Mouse (Mus musculus) liver, embryonic 11.5 days (tissue): ENCODE results near the gene Cryab. TPM values are rescaled to one million over a fixed set of nuclear protein-coding genes. Genes with fewer than 3 reads are reported as not detected.
A peak's percentile ranks its signal among the peaks of the same experiment; 100 is the strongest.

Source experiments
- ATAC-seq: fragments of 200-750 bp; cut with Nextera tagmentation; replicated peaks from 2 replicates; pipeline ENCODE4 v1.8.0; 2017; ENCODE audit warnings: moderate number of reproducible peaks, mild to moderate bottlenecking, moderate TSS enrichment, moderate library complexity; ENCODE audit not compliant: low FRiP score
- DNase-seq: peaks from one replicate; pipeline ENCODE4 v3.0.0-alpha.2; 2017; ENCODE audit warnings: low spot score
- H3K27ac ChIP-seq: fragments of 300-500 bp; sonication (generic); 2 replicates; pipeline ENCODE4 v1.5.1; 2014; ENCODE audit warnings: mild to moderate bottlenecking, low read depth, low read length, control low read depth
- H3K27me3 ChIP-seq: fragments of 300-500 bp; sonication (generic); replicated peaks from 2 replicates; pipeline ENCODE4 v1.6.1; 2014; ENCODE audit warnings: low read length, mixed read lengths; ENCODE audit not compliant: control insufficient read depth, insufficient read depth
- H3K36me3 ChIP-seq: fragments of 300-500 bp; sonication (generic); 2 replicates; pipeline ENCODE4 v1.6.1; 2014; ENCODE audit warnings: mild to moderate bottlenecking, low read length, moderate library complexity, mixed read lengths; ENCODE audit not compliant: control insufficient read depth, insufficient read depth
- H3K4me1 ChIP-seq: fragments of 300-500 bp; sonication (generic); replicated peaks from 2 replicates; pipeline ENCODE4 v1.6.1; 2014; ENCODE audit warnings: low read length, mixed read lengths; ENCODE audit not compliant: control insufficient read depth, insufficient read depth
- H3K4me2 ChIP-seq: fragments of 300-500 bp; sonication (generic); 2 replicates; pipeline ENCODE4 v1.6.1; 2014; ENCODE audit warnings: mild to moderate bottlenecking, control low read depth, moderate library complexity
- H3K4me3 ChIP-seq: fragments of 300-500 bp; sonication (generic); 2 replicates; pipeline ENCODE4 v1.5.1; 2014; ENCODE audit warnings: low read depth, low read length, control low read depth
- H3K9ac ChIP-seq: fragments of 300-500 bp; sonication (generic); 2 replicates; pipeline ENCODE4 v1.6.1; 2014; ENCODE audit warnings: low read depth, low read length, control low read depth
- H3K9me3 ChIP-seq: fragments of 300-500 bp; sonication (generic); 2 replicates; pipeline ENCODE4 v1.6.1; 2016; ENCODE audit warnings: low read length, inconsistent platforms, mixed read lengths; ENCODE audit not compliant: control insufficient read depth
- WGBS: fragments of 180-500 bp; shearing (Covaris S2); extraction: QIAGEN DNeasy Blood & Tissue Kit; methylation state at CpG from one replicate; pipeline ENCODE4 v1.1.7; 2014; 5-methylcytosine and 5-hydroxymethylcytosine counted together
- polyA plus RNA-seq: library from polyadenylated mRNA; unstranded; fragments of >200 nt; fragmentation: Nextera tagmentation; extraction: Ambion mirVana; gene quantifications from 2 replicates; pipeline ENCODE4 v1.2.1, GENCODE M21; 2014

The Cryab gene
- polyA plus RNA-seq, 1 experiment from 2014 or later: 13.7 TPM

GRCm38 (mm10) chr9:50798368-50798767 is 47.2 kb downstream of the Cryab start:
- Histone ChIP-seq H3K4me2 (no peak overlapping the region), H3K4me1 (peaks cover 7% of the 10 kb centered on the region; the same call in 1 of the 2 replicates), H3K27me3 (no peaks in the 10 kb centered on the region), H3K9ac (no peak overlapping the region), H3K36me3 (peaks cover 7% of the 10 kb centered on the region; the same call in 1 of the 2 replicates), H3K9me3 (no peaks in the 10 kb centered on the region), H3K4me3 (no peak overlapping the region), H3K27ac (no peak overlapping the region)
- DNase-seq: no peak
- ATAC-seq: no peak
- 84% methylated on average over 5 of the region's 5 CpGs for WGBS

DNA sequence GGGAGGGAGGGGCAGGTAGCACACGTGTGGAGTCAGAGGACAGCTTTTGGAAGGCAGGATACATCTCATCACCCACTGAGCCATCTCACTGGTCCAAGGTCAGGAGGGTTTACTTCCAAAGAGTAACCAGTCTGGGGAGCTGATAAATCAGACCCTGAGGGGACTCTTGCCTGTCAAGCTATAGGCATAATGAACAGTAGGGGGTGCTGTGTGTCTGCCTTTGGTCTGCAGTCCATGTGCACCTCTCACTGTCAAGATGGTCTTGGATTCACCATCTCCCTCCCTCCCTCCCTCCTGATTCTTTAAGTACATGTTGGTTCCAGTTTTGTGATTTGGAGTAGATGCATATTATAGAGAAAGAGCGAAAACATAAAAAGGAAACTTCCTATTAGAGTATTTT is 49.9 kb downstream of the Cryab start:
- Histone ChIP-seq H3K27ac (no peak overlapping the region), H3K4me3 (no peak overlapping the region), H3K36me3 (peaks cover 4% of the 10 kb centered on the region), H3K27me3 (no peaks in the 10 kb centered on the region), H3K4me2 (no peak overlapping the region), H3K4me1 (peaks cover 13% of the 10 kb centered on the region), H3K9me3 (no peaks in the 10 kb centered on the region), H3K9ac (no peak overlapping the region)
- ATAC-seq: peak; percentile 56; the same call in 1 of the 2 replicates
- 60% methylated on average over 2 of the region's 2 CpGs for WGBS
- DNase-seq: no peak

- H3K9me3 ChIP-seq: no peaks in the 10 kb centered on the region
- peaks cover 6% of the 10 kb centered on the region for H3K36me3 ChIP-seq
- no peak overlapping the region for H3K9ac ChIP-seq
- H3K27me3 ChIP-seq: no peaks in the 10 kb centered on the region
- H3K4me3 ChIP-seq: no peak overlapping the region
- H3K27ac ChIP-seq: peak overlapping the region; percentile 30; the same call in 1 of the 2 replicates
- DNase-seq (peak; percentile 42), ATAC-seq (peak; percentile 95)
- no peak overlapping the region for H3K4me2 ChIP-seq
- peaks cover 13% of the 10 kb centered on the region for H3K4me1 ChIP-seq
- WGBS: 75% methylated on average over 7 of the region's 7 CpGs
Observed at GRCm38 (mm10) chr9:50803055-50803671, 52.0 kb downstream of the Cryab start.

Other genes with a start within 250 kb of the Cryab start
- 69.4 and 70.1 TPM in 2 replicates for gene Pts, start 222.6 kb upstream of the Cryab start, polyA plus RNA-seq
- gene Il18, start 196.5 kb upstream of the Cryab start, polyA plus RNA-seq: 3.0 and 3.4 TPM in 2 replicates
- 0.22 and 0.27 TPM in 2 replicates for gene Bco2, start 196.1 kb upstream of the Cryab start, polyA plus RNA-seq
- not detected in 2 replicates for gene Tex12, start 190.0 kb upstream of the Cryab start, polyA plus RNA-seq
- 503 and 533 TPM in 2 replicates for gene Sdhd, start 147.5 kb upstream of the Cryab start, polyA plus RNA-seq
- 301 and 312 TPM in 2 replicates for gene Timm8b, start 147.4 kb upstream of the Cryab start, polyA plus RNA-seq
- gene Pih1d2, start 134.0 kb upstream of the Cryab start, polyA plus RNA-seq: 3.3 and 4.2 TPM in 2 replicates
- 16.2 and 20.1 TPM in 2 replicates for gene Nkapd1, start 133.9 kb upstream of the Cryab start, polyA plus RNA-seq
- gene Dlat, start 91.5 kb upstream of the Cryab start, polyA plus RNA-seq: 77.3 and 83.7 TPM in 2 replicates
- gene Dixdc1, start 11.8 kb upstream of the Cryab start, polyA plus RNA-seq: 2.3 and 3.5 TPM in 2 replicates
- gene 2310030G06Rik, start 4.8 kb upstream of the Cryab start, polyA plus RNA-seq: 2.6 and 4.5 TPM in 2 replicates
- gene Hspb2, start 1.0 kb downstream of the Cryab start, polyA plus RNA-seq: 1.3 and 2.3 TPM in 2 replicates
- gene Fdxacb1, start 16.9 kb downstream of the Cryab start, polyA plus RNA-seq: 15.7 and 16.0 TPM in 2 replicates
- 33.0 and 40.0 TPM in 2 replicates for gene Alg9, start 23.7 kb downstream of the Cryab start, polyA plus RNA-seq
- 16.2 and 17.5 TPM in 2 replicates for gene 1110032A03Rik, start 24.2 kb downstream of the Cryab start, polyA plus RNA-seq
- gene Ppp2r1b, start 94.0 kb downstream of the Cryab start, polyA plus RNA-seq: 143 and 172 TPM in 2 replicates